Mouse (Mus musculus): ENCODE results near the gene Brd4.

- TF ChIP-seq CTCF (IDR thresholded peaks at IDR 0.05; ENCODE audit: low read depth) (no peak), EP300 (IDR thresholded peaks at IDR 0.05; ENCODE audit: low read depth) (no peak)
These were observed 10.6 kb upstream of the Brd4 start for GRCm38 (mm10) chr17:32295160-32295559.
